Mouse (Mus musculus): Measurements from ENCODE around the gene Ptpra. TPM values are rescaled to one million over a fixed set of nuclear protein-coding genes. Genes with fewer than 3 reads are reported as not detected.

Gene Ptpra
- total and polyA plus RNA-seq, 2 experiments from 2014 or later = 21.7 to 44.5 TPM

DNA sequence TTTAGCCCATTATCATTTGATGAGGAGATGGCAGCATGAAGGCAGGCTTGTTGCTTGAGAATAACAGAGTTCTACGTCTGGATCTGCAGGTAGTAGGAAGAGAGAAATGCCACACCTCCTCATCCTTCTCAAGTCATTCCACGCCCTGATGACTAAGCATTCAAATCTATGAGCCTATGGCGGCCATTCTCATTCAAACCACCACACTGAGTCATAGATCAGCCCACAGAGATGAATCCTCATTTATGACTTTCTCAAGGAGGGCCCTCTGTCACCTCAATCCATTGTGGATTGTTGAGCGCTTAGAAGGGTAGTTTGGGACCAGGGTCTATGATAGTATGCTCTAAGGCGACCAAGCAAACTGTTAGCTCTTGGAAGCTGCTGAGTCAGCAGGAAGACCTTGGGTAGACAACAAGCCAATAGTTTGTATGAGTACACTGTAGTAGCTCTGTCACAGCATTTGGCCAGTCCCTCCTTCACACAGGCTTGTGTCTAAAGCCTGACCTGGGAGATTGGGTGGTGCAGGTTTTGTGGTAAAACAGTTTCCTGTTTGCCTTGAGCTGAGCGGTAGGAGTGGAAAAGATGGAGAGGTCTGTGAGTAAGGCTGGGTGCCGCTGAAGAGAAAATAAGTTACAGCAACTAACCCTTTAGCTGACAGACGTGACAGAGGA, 88.9 kb downstream of the Ptpra start:
- no peak for TF ChIP-seq EP300 (IDR thresholded peaks at IDR 0.05; ENCODE audit: low read depth)
- no peak for TF ChIP-seq CTCF (IDR thresholded peaks at IDR 0.05; ENCODE audit: low read depth)
- Histone ChIP-seq H3K4me3 (ENCODE audit: low read depth, low read length) (no peak overlapping the region), H3K27me3 (ENCODE audit: control insufficient read depth, insufficient read depth, low read length) (no peaks in the 10 kb centered on the region), H3K4me1 (ENCODE audit: control insufficient read depth, insufficient read depth) (no peaks in the 10 kb centered on the region), H3K36me3 (replicated peaks; ENCODE audit: control insufficient read depth, insufficient read depth, low read length) (peaks cover 89% of the 10 kb centered on the region), H3K4me2 (ENCODE audit: low read depth, low read length) (no peak overlapping the region), H3K27ac (ENCODE audit: low read depth) (peak overlapping the region; percentile 20; the same call in 1 of the 2 replicates), H3K9me3 (replicated peaks; ENCODE audit: control insufficient read depth, low read length) (no peaks in the 10 kb centered on the region), H3K9ac (replicated peaks; ENCODE audit: low read depth, low read length) (no peak overlapping the region)
- ATAC-seq (ENCODE audit: insufficient read depth, low read depth) (no peak), DNase-seq (ENCODE audit: low spot score) (no peak)
- WGBS = 87% methylated on average over 8 of the region's 8 CpGs

DNA sequence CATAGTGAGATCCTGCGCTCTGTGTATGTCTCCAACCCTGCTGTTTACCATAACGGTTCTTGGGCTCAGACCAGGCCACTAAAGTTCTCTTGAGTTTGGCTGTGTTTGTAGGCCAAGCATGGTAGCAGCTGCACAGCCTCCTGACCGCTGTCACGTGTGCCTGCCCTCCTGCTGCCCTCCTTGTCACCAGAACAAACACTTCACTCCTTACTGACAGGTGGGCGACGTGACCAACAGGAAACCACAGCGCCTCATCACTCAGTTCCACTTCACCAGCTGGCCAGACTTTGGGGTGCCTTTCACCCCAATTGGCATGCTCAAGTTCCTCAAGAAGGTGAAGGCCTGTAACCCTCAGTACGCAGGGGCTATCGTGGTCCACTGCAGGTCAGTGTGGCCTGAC, 90.2 kb downstream of the Ptpra start:
- no peak overlapping the region; the same call in 1 of the 2 replicates for H3K4me2 ChIP-seq (ENCODE audit: low read depth, low read length)
- H3K4me3 ChIP-seq (ENCODE audit: low read depth, low read length) = no peak overlapping the region
- WGBS = 79% methylated on average over 9 of the region's 9 CpGs
- H3K27ac ChIP-seq (ENCODE audit: low read depth) = peak overlapping the region; percentile 20; the same call in 1 of the 2 replicates
- ATAC-seq (ENCODE audit: insufficient read depth, low read depth) (no peak), DNase-seq (ENCODE audit: low spot score) (no peak)
- H3K4me1 ChIP-seq (ENCODE audit: control insufficient read depth, insufficient read depth) = no peaks in the 10 kb centered on the region
- H3K9ac ChIP-seq (replicated peaks; ENCODE audit: low read depth, low read length) = no peak overlapping the region
- no peak for TF ChIP-seq CTCF (IDR thresholded peaks at IDR 0.05; ENCODE audit: low read depth)
- no peaks in the 10 kb centered on the region for H3K9me3 ChIP-seq (replicated peaks; ENCODE audit: control insufficient read depth, low read length)
- no peaks in the 10 kb centered on the region for H3K27me3 ChIP-seq (ENCODE audit: control insufficient read depth, insufficient read depth, low read length)
- peaks cover 90% of the 10 kb centered on the region for H3K36me3 ChIP-seq (replicated peaks; ENCODE audit: control insufficient read depth, insufficient read depth, low read length)

DNA sequence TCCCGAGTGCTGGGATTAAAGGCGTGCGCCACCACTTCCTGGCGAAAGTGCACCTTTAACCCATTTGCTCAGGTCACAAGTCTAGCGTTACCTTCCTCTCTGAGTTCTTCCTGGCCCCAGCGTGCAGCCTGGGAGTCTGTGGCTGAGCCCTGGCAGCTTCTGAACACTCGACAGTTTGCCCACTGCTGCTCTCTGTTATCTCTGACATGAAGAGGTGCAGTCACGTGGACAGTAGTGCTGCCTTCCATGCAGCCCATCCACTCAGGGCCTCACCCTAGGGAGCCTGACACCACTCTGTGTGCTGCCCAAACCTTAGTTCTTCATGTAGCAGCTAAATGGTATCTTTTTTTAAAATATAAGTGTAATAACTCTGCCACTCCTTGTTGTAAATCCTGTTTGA, 96.9 kb downstream of the Ptpra start:
- Histone ChIP-seq H3K4me2 (ENCODE audit: low read depth, low read length) (no peak overlapping the region), H3K36me3 (replicated peaks; ENCODE audit: control insufficient read depth, insufficient read depth, low read length) (peaks cover 93% of the 10 kb centered on the region), H3K27me3 (ENCODE audit: control insufficient read depth, insufficient read depth, low read length) (no peaks in the 10 kb centered on the region), H3K4me1 (ENCODE audit: control insufficient read depth, insufficient read depth) (no peaks in the 10 kb centered on the region), H3K9ac (replicated peaks; ENCODE audit: low read depth, low read length) (no peak overlapping the region), H3K4me3 (ENCODE audit: low read depth, low read length) (no peak overlapping the region), H3K27ac (ENCODE audit: low read depth) (no peak overlapping the region), H3K9me3 (replicated peaks; ENCODE audit: control insufficient read depth, low read length) (no peaks in the 10 kb centered on the region)
- peak; percentile 48 for DNase-seq (ENCODE audit: low spot score)
- peak; percentile 86 for ATAC-seq (ENCODE audit: insufficient read depth, low read depth)
- 53% methylated on average over 8 of the region's 8 CpGs for WGBS
- TF ChIP-seq CTCF (IDR thresholded peaks at IDR 0.05; ENCODE audit: low read depth) (no peak), EP300 (IDR thresholded peaks at IDR 0.05; ENCODE audit: low read depth) (no peak)

DNA sequence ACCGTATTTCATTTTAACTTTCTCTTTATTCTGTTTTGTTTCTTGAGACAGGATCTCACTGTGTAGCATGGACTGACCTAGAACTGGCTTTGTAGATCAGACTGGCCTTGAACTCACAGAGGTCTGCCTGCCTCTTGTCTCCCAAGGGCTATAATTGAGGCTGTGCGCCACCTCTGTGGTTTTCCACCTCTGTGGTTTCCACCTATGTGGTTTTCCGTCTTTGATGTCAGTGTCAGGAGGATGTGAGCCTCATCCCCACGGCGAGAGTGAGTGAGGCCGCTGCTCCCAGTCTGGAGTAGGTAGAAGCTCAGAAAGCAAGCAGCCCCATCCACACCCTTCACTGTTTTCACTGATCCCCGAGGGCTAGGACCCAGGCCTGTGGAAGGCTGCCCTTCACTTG, 104.8 kb downstream of the Ptpra start:
- H3K36me3 ChIP-seq (replicated peaks; ENCODE audit: control insufficient read depth, insufficient read depth, low read length) = peaks cover 80% of the 10 kb centered on the region
- 86% methylated on average over 7 of the region's 7 CpGs for WGBS
- TF ChIP-seq CTCF (IDR thresholded peaks at IDR 0.05; ENCODE audit: low read depth) (no peak), EP300 (IDR thresholded peaks at IDR 0.05; ENCODE audit: low read depth) (no peak)

GRCm38 (mm10) chr2:130556292-130556691, 106.2 kb downstream of the Ptpra start:
- peaks cover 68% of the 10 kb centered on the region for H3K36me3 ChIP-seq (replicated peaks; ENCODE audit: control insufficient read depth, insufficient read depth, low read length)
- H3K4me2 ChIP-seq (ENCODE audit: low read depth, low read length) = no peak overlapping the region
- H3K9me3 ChIP-seq (replicated peaks; ENCODE audit: control insufficient read depth, low read length) = no peaks in the 10 kb centered on the region
- no peak for TF ChIP-seq EP300 (IDR thresholded peaks at IDR 0.05; ENCODE audit: low read depth)
- TF ChIP-seq CTCF (IDR thresholded peaks at IDR 0.05; ENCODE audit: low read depth) = no peak
- H3K4me3 ChIP-seq (ENCODE audit: low read depth, low read length) = no peak overlapping the region
- no peaks in the 10 kb centered on the region for H3K4me1 ChIP-seq (ENCODE audit: control insufficient read depth, insufficient read depth)
- H3K27ac ChIP-seq (ENCODE audit: low read depth) = no peak overlapping the region
- H3K27me3 ChIP-seq (ENCODE audit: control insufficient read depth, insufficient read depth, low read length) = no peaks in the 10 kb centered on the region
- DNase-seq (ENCODE audit: low spot score) (no peak), ATAC-seq (ENCODE audit: insufficient read depth, low read depth) (no peak)
- WGBS = 93% methylated on average over 1 of the region's 1 CpGs
- H3K9ac ChIP-seq (replicated peaks; ENCODE audit: low read depth, low read length) = no peak overlapping the region

More for the DNA sequence above, 104.8 kb downstream of the Ptpra start:
- Histone ChIP-seq H3K27me3 (ENCODE audit: control insufficient read depth, insufficient read depth, low read length) (no peaks in the 10 kb centered on the region), H3K27ac (ENCODE audit: low read depth) (no peak overlapping the region), H3K4me2 (ENCODE audit: low read depth, low read length) (no peak overlapping the region), H3K9me3 (replicated peaks; ENCODE audit: control insufficient read depth, low read length) (no peaks in the 10 kb centered on the region), H3K4me1 (ENCODE audit: control insufficient read depth, insufficient read depth) (no peaks in the 10 kb centered on the region), H3K9ac (replicated peaks; ENCODE audit: low read depth, low read length) (no peak overlapping the region), H3K4me3 (ENCODE audit: low read depth, low read length) (no peak overlapping the region)
- DNase-seq (ENCODE audit: low spot score) (no peak), ATAC-seq (ENCODE audit: insufficient read depth, low read depth) (no peak)

GRCm38 (mm10) chr2:130557462-130557861, 107.4 kb downstream of the Ptpra start:
- peaks cover 56% of the 10 kb centered on the region for H3K36me3 ChIP-seq (replicated peaks; ENCODE audit: control insufficient read depth, insufficient read depth, low read length)
- TF ChIP-seq CTCF (IDR thresholded peaks at IDR 0.05; ENCODE audit: low read depth) (no peak), EP300 (IDR thresholded peaks at IDR 0.05; ENCODE audit: low read depth) (no peak)
- no peaks in the 10 kb centered on the region for H3K27me3 ChIP-seq (ENCODE audit: control insufficient read depth, insufficient read depth, low read length)
- H3K4me3 ChIP-seq (ENCODE audit: low read depth, low read length) = no peak overlapping the region
- WGBS = 95% methylated on average over 2 of the region's 2 CpGs
- H3K9ac ChIP-seq (replicated peaks; ENCODE audit: low read depth, low read length) = no peak overlapping the region
- ATAC-seq (ENCODE audit: insufficient read depth, low read depth) (no peak), DNase-seq (ENCODE audit: low spot score) (no peak)
- no peaks in the 10 kb centered on the region for H3K9me3 ChIP-seq (replicated peaks; ENCODE audit: control insufficient read depth, low read length)
- no peak overlapping the region for H3K4me2 ChIP-seq (ENCODE audit: low read depth, low read length)
- no peaks in the 10 kb centered on the region for H3K4me1 ChIP-seq (ENCODE audit: control insufficient read depth, insufficient read depth)
- H3K27ac ChIP-seq (ENCODE audit: low read depth) = no peak overlapping the region
